22 mouse cellular contexts compared by ENCODE assay signal in genomic region chr11:44749309-44749708, GRCm38 (mm10).
"Had no signal": no experiment of that assay in that cellular context is flagged by ENCODE, and none has a peak within 500 bp of the region (broad histone marks: within the 10 kb centered on the region; RNA-seq: fewer than 3 reads in every experiment).

No protein-coding gene starts in this region.

- DNase-seq: kidney, adult 11 months; kidney, adult 8-10 months; kidney, postnatal 10 days; kidney, postnatal 36 days; liver; lung, adult 18-20 months; lung, postnatal 10 days; lung, postnatal 36 days; midbrain, embryonic 14.5 days; retina, postnatal 1 day; right cerebral cortex, postnatal 25 days; spleen, adult 18-20 months; thymus, postnatal 25 days had no signal

- ATAC-seq: liver, embryonic 12.5 days had no signal

- H3K36me3 ChIP-seq: kidney, embryonic 15.5 days; limb, embryonic 10.5 days; limb, embryonic 13.5 days; liver, embryonic 12.5 days; liver, embryonic 15.5 days; lung, embryonic 15.5 days; midbrain, embryonic 10.5 days; stomach, embryonic 15.5 days had no signal

- H3K9ac ChIP-seq: kidney, embryonic 15.5 days; limb, embryonic 13.5 days; liver, embryonic 12.5 days; liver, embryonic 15.5 days; lung, embryonic 15.5 days; stomach, embryonic 15.5 days had no signal

- H3K27me3 ChIP-seq: kidney, embryonic 15.5 days; limb, embryonic 13.5 days; liver, embryonic 15.5 days; lung, embryonic 15.5 days; stomach, embryonic 15.5 days had no signal

- H3K9me3 ChIP-seq: kidney, embryonic 15.5 days; limb, embryonic 10.5 days; limb, embryonic 13.5 days; liver, embryonic 12.5 days; liver, embryonic 15.5 days; lung, embryonic 15.5 days; megakaryocyte, embryonic 14.5 days; midbrain, embryonic 10.5 days; stomach, embryonic 15.5 days had no signal

- H3K27ac ChIP-seq: kidney, embryonic 15.5 days; limb, embryonic 10.5 days; limb, embryonic 13.5 days; liver, embryonic 12.5 days; liver, embryonic 15.5 days; lung, embryonic 15.5 days; midbrain, embryonic 10.5 days; stomach, embryonic 15.5 days had no signal

- H3K4me3 ChIP-seq: kidney, embryonic 15.5 days; limb, embryonic 10.5 days; limb, embryonic 13.5 days; liver, embryonic 12.5 days; liver, embryonic 15.5 days; lung, embryonic 15.5 days; megakaryocyte, embryonic 14.5 days; midbrain, embryonic 10.5 days; stomach, embryonic 15.5 days had no signal

- H3K4me2 ChIP-seq: kidney, embryonic 15.5 days; limb, embryonic 13.5 days; liver, embryonic 12.5 days; liver, embryonic 15.5 days; lung, embryonic 15.5 days; stomach, embryonic 15.5 days had no signal

- H3K4me1 ChIP-seq: kidney, embryonic 15.5 days; liver, embryonic 12.5 days; liver, embryonic 15.5 days; lung, embryonic 15.5 days; stomach, embryonic 15.5 days had no signal
